Mouse (Mus musculus) olfactory bulb, adult 2 months (tissue): ENCODE data around the gene Trim7. TPM values are rescaled to one million over a fixed set of nuclear protein-coding genes. Genes with fewer than 3 reads are reported as not detected.
"Not testable (repeated sequence)": the region's sequence is repeated elsewhere in the genome, so short reads cannot be mapped to it uniquely, and the experiment has no call there.

Experiments used
- H3K27ac ChIP-seq: fragments of 200-500 bp; 2 replicates; pipeline ENCODE4 v1.5.1; 2012; ENCODE audit warnings: low read depth, low read length; ENCODE audit not compliant: insufficient read depth
- H3K4me1 ChIP-seq: fragments of 200-500 bp; 2 replicates; pipeline ENCODE4 v1.6.1; 2012; ENCODE audit warnings: low read length; ENCODE audit not compliant: control insufficient read depth, insufficient read depth
- H3K4me3 ChIP-seq: fragments of 200-500 bp; 2 replicates; pipeline ENCODE4 v1.5.1; 2012; ENCODE audit warnings: mild to moderate bottlenecking, low read depth, low read length, moderate library complexity; ENCODE audit not compliant: insufficient read depth
- CTCF ChIP-seq: fragments of 200-500 bp; IDR thresholded peaks from 2 replicates; pipeline ENCODE4 v1.5.1; 2012; ENCODE audit warnings: low read depth, mild to moderate bottlenecking, low read length, moderate library complexity; ENCODE audit not compliant: insufficient read depth
- POLR2A ChIP-seq: fragments of 200-500 bp; IDR thresholded peaks from 2 replicates; pipeline ENCODE4 v1.6.1; 2012; ENCODE audit warnings: mild to moderate bottlenecking, low read depth, low read length, moderate library complexity; ENCODE audit not compliant: insufficient read depth
- WGBS: fragments of 180-500 bp; shearing (Covaris S2); methylation state at CpG from one replicate; pipeline ENCODE4 v1.1.7; 2018; 5-methylcytosine and 5-hydroxymethylcytosine counted together
- polyA plus RNA-seq: library from polyadenylated mRNA; stranded (reverse); fragments of >200 nt; gene quantifications from 2 replicates; pipeline ENCODE4 v1.2.4, GENCODE M21; 2012; ENCODE audit warnings: low replicate concordance; ENCODE audit not compliant: missing spikeins, insufficient read depth, insufficient read length

The Trim7 gene
- polyA plus RNA-seq, 1 experiment = not detected

DNA sequence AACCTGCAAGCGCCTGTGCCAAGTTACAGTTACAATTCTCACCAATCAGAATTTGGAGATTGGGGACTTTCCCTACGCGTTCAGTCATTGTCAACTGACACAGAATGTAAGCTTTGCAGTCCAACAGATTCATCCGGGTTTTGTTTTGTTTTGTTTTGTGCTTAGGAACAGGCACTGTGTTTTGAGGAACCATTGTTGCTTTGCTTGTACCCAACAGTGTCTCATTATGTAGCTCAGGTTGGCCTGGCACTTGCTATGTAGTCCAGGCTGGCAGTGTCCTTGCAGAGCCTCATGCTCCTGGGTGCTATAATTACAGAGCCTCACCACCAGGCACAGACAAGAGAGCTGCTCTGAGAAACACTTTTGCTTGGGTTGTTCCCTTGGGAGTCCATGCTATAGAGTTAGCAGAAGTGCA is 16.4 kb downstream of the Trim7 start:
- TF ChIP-seq CTCF (no peak), POLR2A (no peak)
- Histone ChIP-seq H3K4me1 (peaks cover 5% of the 10 kb centered on the region; the same call in 1 of the 2 replicates), H3K27ac (no peak overlapping the region), H3K4me3 (no peak overlapping the region)
- 89% methylated on average over 4 of the region's 4 CpGs for WGBS

DNA sequence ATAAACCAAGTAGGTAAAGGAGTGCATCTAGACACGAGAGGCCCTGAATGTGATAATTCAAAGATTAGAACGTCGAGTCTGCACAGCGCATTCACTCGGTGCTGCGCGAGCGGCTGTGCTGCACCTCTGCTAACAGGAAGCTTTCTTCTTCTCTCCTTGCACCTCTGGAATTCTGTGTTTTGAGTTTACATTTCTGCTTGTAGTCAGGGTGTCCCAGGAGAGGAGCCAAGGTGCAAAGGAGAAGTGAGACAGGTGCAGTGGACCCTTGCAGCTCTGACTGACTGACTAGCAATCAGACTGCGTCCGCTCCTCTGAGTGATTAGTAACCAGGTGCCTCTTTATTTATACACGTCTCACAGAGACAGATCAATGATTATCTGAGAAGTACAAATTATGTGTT is 17.3 kb downstream of the Trim7 start:
- no peak for TF ChIP-seq CTCF
- no peak for TF ChIP-seq POLR2A
- Histone ChIP-seq H3K4me3 (no peak overlapping the region), H3K27ac (no peak overlapping the region), H3K4me1 (peaks cover 3% of the 10 kb centered on the region; the same call in 1 of the 2 replicates)
- 90% methylated on average over 11 of the region's 11 CpGs for WGBS

DNA sequence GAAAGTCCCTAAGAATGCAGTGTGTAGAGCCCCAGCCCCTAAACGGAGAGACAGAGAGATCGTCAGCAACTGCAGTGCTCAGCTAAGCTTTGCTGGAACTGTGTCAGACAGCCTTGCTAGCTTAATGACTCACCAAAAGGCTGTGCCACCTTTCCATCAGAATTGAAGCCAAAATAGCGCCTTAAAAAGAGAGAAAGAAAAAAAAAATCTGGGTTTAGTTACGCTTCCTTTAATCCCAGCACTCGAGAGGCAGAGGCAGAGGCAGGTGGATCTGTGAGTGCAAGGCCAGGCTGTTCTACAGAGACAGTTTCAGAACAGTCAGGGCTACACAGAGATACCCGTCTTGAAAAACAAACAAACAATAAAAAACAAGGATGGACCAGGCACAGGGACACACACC is 18.4 kb downstream of the Trim7 start:
- Histone ChIP-seq H3K4me3 (no peak overlapping the region), H3K27ac (no peak overlapping the region), H3K4me1 (no peaks in the 10 kb centered on the region)
- WGBS = 61% methylated on average over 6 of the region's 6 CpGs
- TF ChIP-seq CTCF (no peak), POLR2A (no peak)

DNA sequence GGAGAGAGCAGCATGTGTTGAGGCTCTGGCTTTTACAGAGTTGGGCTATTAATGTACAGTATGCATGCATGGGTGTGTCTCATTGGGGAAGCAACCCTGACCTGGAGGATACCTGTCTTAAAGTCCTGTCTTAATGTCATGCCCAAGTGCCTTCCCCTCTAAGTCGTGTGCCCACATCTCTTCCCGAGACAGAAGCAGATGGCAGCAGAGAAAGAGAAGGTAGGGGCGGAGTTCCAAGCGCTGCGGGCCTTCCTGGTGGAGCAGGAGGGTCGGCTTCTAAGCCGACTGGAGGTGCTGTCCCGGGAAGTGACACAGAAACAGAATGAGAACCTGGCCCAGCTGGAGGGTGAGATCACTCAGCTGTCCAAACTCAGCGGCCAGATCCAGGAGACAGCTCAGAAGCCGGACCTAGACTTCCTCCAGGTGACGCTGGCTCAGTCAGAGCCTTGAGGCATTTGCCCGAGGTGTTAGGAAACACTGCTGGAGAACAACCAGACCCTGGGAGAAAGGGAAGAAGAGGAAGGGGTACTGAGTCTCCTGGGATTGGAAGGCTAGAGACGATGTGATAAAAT is 19.4 kb downstream of the Trim7 start:
- no peak overlapping the region for H3K27ac ChIP-seq
- 66% methylated on average over 13 of the region's 13 CpGs for WGBS
- TF ChIP-seq POLR2A = no peak
- no peak for TF ChIP-seq CTCF
- H3K4me3 ChIP-seq = no peak overlapping the region
- H3K4me1 ChIP-seq = no peaks in the 10 kb centered on the region

DNA sequence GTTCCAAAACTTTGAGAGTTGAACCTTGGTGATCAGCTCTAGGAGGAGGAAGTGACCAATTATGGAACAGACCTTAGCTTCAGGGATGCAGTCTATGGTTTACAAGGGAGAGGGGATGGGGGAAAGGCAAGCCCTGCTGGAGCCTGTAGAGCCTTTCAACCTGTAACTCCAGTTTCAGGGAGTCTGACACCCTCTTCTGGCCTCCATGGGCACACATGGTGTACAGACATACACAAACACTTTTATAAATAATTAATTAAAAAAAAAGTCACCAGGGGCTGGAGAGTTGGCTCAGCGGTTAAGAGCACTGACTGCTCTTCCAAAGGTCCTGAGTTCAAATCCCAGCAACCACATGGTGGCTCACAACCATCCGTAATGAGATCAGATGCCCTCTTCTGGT is 20.4 kb downstream of the Trim7 start:
- not testable (repeated sequence) for H3K4me3 ChIP-seq, H3K4me1 ChIP-seq, H3K27ac ChIP-seq
- 86% methylated on average over 2 of the region's 2 CpGs for WGBS

DNA sequence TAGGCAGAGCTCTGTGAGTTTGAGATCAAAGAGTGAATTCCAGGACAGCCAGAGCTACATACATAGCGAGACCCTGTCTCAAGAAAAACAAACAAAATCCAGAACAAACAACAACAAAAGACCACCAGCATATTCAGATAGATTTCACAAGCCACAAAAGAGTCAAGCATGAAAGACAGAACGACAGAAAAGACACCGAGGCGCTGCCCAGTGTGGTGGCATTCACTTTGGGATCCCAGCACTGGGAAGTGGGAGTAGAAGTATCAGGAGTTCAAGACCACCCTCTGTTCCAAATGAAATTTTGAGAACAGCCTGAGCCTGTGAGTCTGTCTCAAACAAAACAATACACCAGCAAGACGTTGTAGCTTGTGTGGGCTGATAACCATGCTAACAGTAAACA is 20.9 kb downstream of the Trim7 start:
- Histone ChIP-seq H3K4me1 (no peaks in the 10 kb centered on the region), H3K4me3 (no peak overlapping the region), H3K27ac (no peak overlapping the region)
- TF ChIP-seq CTCF = no peak
- TF ChIP-seq POLR2A = no peak
- 66% methylated on average over 5 of the region's 5 CpGs for WGBS

DNA sequence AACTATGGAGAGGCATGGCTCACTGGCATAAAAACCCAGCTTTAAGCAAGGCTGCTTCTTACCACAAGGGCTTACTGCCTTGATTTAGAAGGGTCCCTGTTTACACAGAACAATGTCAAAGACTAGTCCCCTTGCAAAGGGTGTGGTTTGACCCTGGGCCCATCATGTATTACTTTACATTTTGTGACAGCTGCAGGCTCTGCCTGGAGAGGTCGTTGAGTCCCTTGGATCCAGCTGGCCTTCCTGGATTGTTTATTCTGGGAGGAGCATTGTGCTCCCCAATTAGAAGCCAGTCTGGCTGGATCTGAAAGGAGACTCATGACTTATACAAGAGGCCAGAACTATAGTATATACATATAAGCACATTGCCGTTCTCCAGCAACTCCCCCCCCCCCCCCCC is 24.3 kb downstream of the Trim7 start:
- Histone ChIP-seq H3K27ac (no peak overlapping the region), H3K4me3 (no peak overlapping the region), H3K4me1 (peaks cover 3% of the 10 kb centered on the region)
- 56% methylated on average over 2 of the region's 2 CpGs for WGBS
- TF ChIP-seq POLR2A = no peak
- no peak for TF ChIP-seq CTCF

DNA sequence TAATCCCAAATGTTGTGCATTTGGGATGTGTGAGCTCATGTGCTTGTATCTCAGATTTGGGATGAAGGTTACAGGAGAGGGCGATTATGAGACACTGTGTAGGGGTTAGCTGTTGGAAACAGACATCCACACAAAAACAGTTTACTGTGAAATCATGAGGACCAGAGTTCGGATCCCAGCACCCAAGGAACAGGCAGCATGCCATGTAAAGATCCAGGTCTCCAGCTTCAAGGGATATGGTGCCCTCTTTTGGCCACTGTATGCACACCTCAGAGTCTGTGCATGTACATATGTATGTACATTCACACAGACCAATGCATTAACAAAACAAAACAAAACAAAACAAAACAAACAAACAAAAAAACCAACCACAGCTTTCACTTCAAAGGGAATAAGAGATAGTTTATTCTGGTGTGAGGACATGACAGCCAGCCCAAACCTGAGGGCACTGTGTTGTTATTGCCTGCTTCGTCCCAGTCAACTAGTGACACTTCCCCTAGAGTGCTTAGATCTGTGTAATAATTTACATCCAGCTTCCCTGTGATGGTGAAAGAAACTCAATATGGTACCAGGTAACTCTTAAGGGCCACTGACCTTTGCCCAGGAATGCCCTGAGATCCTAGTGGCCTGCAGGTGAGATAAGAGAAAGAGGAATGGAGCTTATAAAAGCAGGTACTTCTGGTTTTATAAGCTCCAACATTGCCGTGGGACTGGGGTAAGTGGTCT is 25.5 kb downstream of the Trim7 start:
- H3K4me3 ChIP-seq = no peak overlapping the region
- no peak for TF ChIP-seq CTCF
- TF ChIP-seq POLR2A = no peak
- 79% methylated on average over 4 of the region's 4 CpGs for WGBS
- no peak overlapping the region for H3K27ac ChIP-seq
- H3K4me1 ChIP-seq = peaks cover 3% of the 10 kb centered on the region

DNA sequence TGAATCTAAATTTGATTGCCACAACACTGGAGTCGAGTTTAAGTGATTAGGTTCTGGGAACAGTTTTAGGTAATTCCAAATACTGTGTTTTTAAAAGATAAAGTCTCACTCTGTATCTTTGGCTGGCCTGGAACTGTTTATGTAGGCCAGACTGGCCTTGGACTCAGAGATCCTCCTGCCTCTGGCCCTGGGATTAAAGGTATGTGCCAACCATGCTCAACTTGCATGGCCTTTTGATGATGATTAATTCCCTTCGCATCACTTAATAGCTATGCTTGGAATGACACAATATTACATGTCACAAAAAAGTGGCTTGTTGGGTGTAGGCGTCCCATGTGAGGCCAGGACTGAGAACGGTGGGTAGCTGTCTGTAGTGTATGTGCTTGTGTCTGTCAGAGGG is 26.2 kb downstream of the Trim7 start:
- Histone ChIP-seq H3K4me3 (no peak overlapping the region), H3K27ac (no peak overlapping the region), H3K4me1 (peaks cover 3% of the 10 kb centered on the region)
- no peak for TF ChIP-seq CTCF
- no peak for TF ChIP-seq POLR2A
- 42% methylated on average over 4 of the region's 4 CpGs for WGBS
